Mouse (Mus musculus) kidney, postnatal 4 days (tissue): ENCODE data around the gene Mcm5.
A peak's percentile ranks its signal among the peaks of the same experiment; 100 is the strongest.

ENCODE experiments used
- DNase-seq, 2 experiments: peaks; one replicate each; pipeline ENCODE4 v3.0.0; 2021; ENCODE audit warnings: mixed read lengths in 2 of 2

Mcm5 gene

DNA sequence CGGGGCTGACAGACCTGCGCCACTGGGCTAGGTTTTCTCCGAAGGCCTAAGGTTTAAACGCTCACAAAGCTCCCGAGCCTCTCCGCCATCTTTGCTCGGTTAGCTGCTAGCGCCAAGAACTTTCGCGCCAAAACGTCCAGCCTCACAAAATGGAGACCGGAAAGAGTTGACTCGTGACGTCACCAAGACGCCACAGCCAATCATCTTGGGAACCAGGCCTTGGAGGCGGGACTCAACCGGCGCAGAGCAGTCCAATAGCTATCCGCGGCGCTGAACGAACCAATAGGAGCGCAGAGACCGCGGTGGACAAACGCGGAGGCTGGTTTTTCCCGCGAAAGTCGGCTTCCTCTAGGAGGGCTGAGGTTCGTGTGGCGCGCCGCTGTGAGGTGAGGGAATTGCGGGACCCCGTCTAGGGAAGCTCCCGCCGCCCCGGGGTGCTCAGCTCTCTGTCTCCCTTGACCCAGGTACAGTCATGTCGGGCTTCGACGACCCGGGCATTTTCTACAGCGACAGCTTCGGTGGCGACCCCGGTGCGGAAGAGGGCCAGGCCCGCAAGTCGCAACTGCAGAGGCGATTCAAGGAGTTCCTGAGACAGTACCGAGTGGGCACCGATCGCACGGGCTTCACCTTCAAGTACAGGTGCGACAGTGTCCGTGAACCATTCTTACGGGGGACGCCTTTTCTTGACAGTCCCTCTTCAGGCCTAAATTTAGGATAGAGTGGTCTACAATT is at the start of gene Mcm5:
Mcm5 (plus strand) TSS at position 334 of the 732 bp plus-strand sequence.
- DNase-seq, result peak; percentile 98 to 99

GRCm38 (mm10) chr8:75060022-75060421 is 49.3 kb upstream of the Mcm5 start:
- DNase-seq, result no peak

DNA sequence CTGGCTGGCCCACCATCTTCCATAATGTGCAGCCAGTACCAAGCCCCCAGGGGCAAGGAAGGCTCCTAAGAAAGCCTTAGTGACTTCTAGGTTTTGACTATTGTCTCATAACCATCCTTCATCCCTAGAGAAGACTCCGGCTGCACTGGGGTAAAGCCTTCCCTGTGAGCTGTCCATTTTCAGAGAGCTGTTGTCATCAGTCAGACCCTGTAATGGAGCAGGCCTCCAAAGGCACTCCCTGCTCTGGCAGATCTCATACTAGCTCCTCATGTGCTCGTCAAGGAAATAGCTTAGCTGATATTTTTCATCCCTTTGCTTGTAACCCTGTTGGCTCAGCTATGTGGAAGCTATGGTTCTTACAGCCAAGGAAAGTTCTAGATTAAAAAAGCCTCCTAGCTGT is 48.6 kb upstream of the Mcm5 start:
- DNase-seq, result no peak

- peak in 1 of 2 experiments; percentile 22 for DNase-seq
Measured at GRCm38 (mm10) chr8:75063290-75063689, 46.1 kb upstream of the Mcm5 start.

DNA sequence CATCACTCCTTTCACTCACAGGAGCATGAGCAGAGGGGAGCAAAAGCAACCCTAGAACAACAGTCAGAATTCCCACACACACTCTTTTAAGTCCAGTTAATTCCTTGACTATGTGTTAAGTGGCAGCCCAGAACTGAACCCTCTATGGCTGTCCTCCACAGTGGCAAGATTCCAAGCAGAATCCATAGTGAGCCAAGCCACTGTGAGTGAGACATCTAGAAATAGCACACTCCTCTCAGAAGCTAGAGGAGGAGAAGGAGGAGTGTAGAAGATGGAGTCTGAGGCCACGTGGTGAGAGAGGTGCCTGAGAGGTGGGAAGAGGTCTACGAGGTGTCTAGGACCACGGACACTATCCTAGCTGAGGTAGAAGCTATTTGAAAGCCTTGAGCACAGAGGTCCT is 44.6 kb upstream of the Mcm5 start:
- DNase-seq, result no peak

DNA sequence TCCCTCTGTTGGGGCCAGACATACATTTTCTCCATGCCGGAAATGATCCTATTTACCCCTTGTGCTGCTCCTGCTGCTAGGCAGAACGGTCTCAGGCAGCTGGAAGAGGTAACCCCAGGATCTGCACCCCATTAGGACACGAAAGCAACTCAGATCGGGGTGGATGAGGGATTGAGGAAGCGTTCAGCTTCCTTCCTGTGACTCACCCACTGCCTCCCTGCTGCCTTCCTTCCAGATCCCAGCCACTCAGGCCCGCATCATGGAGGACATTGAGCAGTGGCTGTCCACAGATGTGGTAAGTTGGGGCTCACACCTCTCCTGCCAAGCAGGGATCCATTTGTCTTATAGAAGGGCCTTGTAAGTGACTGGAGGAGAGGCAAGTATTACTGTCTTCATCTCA is 42.1 kb upstream of the Mcm5 start:
- DNase-seq, result no peak

GRCm38 (mm10) chr8:75070297-75070696 is 39.1 kb upstream of the Mcm5 start:
- peak in 1 of 2 experiments; percentile 14 for DNase-seq

GRCm38 (mm10) chr8:75071627-75072346 is 37.6 kb upstream of the Mcm5 start:
- peak; percentile 87 to 90 for DNase-seq

DNA sequence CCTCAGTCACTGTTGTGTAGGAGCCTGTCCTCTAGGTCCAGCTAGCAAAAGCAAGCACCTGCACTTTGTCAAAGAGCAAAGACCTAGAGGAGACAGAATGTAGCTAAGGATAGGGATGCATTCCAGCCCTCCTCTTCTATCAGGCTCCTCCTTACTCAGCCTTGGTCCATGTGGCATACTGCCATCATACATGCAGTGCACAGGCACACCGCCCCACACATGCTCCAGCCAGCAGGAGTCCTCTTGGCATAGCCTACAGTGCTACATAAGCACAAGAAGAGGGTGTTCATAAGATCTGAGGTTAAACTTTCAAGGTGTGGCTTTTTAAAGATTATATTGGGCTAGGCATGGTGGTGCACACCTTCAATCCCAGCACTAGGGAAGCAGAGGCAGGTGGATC is 34.5 kb upstream of the Mcm5 start:
- no peak for DNase-seq

GRCm38 (mm10) chr8:75078215-75078614 is 31.2 kb upstream of the Mcm5 start:
- DNase-seq, result no peak

- DNase-seq, result no peak
Measured at GRCm38 (mm10) chr8:75078851-75079250, 30.5 kb upstream of the Mcm5 start.

- no peak for DNase-seq
Measured at GRCm38 (mm10) chr8:75081364-75082040, 27.9 kb upstream of the Mcm5 start.

GRCm38 (mm10) chr8:75082181-75082805 is 27.1 kb upstream of the Mcm5 start:
- no peak for DNase-seq

DNA sequence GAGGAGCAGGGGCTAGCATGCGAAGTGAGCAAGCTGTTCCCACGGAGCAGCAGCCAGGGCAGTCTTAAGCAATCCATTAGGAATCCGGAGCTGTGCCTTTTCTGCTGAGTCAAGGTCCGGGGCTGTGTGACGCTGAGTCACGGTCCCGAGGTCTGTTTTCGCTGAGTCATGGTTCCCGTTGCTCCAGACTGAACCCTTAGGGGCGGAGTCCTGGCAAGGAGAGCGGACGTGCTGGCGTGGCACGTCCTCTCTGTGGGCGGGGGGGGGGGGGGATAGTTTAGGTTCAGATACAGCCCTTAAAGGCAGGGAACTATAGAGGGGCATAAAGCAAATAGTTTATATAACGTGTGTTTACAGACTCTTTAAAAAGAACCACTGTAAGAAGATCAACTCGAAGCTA is 25.5 kb upstream of the Mcm5 start:
- DNase-seq, result peak; percentile 93 to 96

GRCm38 (mm10) chr8:75084382-75085064 is 24.8 kb upstream of the Mcm5 start:
- DNase-seq, result no peak

DNA sequence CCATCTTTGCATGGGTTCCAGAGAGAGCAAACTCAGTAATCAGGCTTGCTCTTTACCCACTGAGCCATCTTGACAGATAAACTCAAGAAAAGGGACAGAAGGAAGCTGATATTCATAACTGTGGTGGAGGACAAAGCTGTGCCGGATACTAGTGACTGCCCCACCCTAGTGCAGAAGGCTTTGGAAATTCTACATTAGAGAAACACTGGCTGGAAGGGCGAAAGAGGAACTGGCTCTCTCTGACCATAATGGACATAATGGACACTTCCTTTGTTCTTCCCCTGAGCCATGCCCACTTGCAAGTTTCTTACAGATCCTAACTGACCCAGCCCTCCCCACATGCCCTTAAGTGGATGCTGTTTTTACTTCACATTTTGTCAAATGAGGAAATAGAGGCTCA is 23.4 kb upstream of the Mcm5 start:
- DNase-seq, result no peak

DNA sequence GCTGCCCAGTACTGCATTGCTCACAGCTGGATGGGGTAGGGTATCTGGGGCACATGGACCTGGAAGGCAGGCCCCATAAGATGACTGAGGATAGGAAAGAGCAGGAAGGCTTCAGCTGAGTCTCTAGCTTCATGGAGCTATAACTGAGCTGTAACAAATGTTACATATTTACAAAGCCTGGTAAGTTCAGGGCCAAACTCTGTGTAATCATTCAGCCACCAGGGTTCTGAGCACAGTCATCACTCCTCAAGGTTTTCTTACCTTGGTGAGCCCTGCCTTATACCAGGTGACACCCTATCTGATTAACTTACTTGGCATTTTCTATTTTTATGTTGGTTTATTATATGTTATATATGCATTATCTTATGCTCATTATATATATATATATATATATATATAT is 22.2 kb upstream of the Mcm5 start:
- no peak for DNase-seq

DNA sequence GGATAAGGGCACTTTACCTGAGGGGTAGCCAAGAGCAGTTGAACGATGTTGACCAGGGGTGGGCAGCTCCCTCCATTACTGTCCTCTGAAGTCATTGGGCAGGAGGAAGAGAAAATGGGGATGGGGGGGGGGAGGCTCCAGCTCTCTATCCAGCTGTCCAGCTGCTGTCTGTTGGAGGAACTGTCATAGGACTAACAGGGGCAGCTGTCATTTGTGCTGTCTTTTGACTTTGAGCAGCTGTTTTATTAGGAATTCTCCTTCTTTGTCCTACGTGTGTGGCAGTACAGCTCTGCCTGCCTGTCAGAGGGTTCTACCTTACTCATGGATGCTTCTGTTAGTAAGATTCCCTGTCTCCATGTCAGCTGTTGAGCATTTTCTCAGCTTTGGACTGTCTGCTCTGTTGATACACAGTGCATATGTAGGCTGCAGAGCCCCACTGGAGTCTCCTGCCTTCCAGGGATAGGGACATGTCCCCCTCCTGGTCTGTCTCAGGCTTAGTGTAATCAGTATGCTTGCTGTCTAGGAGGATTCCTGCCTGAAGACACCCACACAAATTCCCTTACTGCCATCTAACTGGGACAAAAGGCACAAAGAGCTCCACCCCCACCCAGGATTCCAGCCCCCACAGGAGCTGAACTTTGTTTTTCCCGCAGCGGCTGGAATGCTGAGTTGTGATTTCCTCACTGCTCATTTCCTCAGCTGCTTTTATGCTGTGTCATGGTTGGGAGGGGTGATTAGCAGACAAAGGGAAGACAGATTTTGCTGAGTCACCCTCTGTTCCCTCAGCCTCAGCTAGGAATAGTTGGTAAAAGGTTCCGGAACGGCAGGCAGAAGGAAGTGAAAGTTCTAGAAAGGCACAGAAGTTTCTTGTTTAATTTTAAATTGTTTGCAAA is 20.1 kb upstream of the Mcm5 start:
- peak; percentile 79 to 89 for DNase-seq

GRCm38 (mm10) chr8:75090781-75091365 is 18.5 kb upstream of the Mcm5 start:
- no peak for DNase-seq

DNA sequence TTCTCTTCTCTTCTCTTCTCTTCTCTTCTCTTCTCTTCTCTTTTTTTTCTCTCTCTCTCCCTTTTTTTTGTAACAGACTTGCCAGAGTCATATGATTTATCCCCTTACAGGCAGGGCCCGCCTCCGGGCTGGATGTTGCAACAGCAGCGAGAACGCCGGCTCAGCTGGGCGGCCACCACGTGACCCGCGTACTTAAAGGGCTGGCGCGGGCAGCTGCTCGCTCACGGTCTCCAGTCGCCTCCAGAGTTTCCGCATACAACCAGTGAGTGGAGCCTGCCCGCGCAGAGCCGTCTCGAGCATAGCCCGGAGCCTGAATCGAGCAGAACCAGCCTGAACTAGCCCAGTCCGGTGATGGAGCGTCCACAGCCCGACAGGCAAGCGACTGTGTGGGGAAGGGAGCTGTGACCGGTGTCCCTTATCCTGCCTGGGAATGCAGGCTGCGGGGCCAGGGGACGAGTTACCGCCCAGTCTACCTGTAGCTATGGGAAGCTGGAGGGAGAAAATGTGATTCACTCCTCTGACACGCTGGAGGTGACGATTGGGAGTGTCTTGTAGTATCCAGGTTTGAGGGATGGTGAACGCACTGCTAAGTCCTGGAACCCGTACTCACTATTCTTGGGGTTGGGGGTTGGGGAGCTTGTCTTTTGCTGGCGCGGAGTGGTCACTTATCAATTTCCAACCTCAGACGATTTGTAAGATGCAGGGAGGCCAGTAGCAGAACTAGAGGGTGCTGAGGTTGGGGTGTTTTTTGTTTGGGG is 15.8 kb upstream of the Mcm5 start, which contains the start of gene Hmox1:
Hmox1 (plus strand) TSS at position 223 of the 758 bp plus-strand sequence.
- DNase-seq, result peak; percentile 96 to 97
